Mouse (Mus musculus) frontal cortex, adult (tissue): ENCODE measurements around the gene Tef.

Source experiments
- ATAC-seq: cut with Nextera tagmentation; 2 replicates; pipeline ENCODE4 v1.9.2; 2017; ENCODE audit warnings: mild to moderate bottlenecking, moderate library complexity, mixed read lengths; ENCODE audit not compliant: low TSS enrichment

The Tef gene

GRCm38 (mm10) chr15:81828426-81829207, 26.4 kb downstream of the Tef start:
- ATAC-seq, result no peak

- ATAC-seq, result no peak
Observed at GRCm38 (mm10) chr15:81829208-81829580, 27.0 kb downstream of the Tef start.

- no peak for ATAC-seq
Observed at GRCm38 (mm10) chr15:81830530-81830929, 28.3 kb downstream of the Tef start.

- ATAC-seq, result peak; percentile 64
Observed at GRCm38 (mm10) chr15:81831136-81831825, 29.1 kb downstream of the Tef start.

- ATAC-seq, result no peak
Observed at GRCm38 (mm10) chr15:81832219-81832618, 30.0 kb downstream of the Tef start.

- no peak for ATAC-seq
Observed at GRCm38 (mm10) chr15:81833481-81833880, 31.3 kb downstream of the Tef start.

- ATAC-seq, result no peak
Observed at GRCm38 (mm10) chr15:81834171-81834841, 32.1 kb downstream of the Tef start.

- no peak for ATAC-seq
Observed at GRCm38 (mm10) chr15:81835007-81835880, 33.0 kb downstream of the Tef start.

GRCm38 (mm10) chr15:81836124-81836821, 34.1 kb downstream of the Tef start:
- ATAC-seq, result peak; percentile 85

GRCm38 (mm10) chr15:81836966-81837920, 35.0 kb downstream of the Tef start:
- no peak for ATAC-seq

GRCm38 (mm10) chr15:81838554-81839235, 36.5 kb downstream of the Tef start:
- ATAC-seq, result no peak

- 0 out of 2 replicates have a peak, but pooled peaks have one; percentile 14 for ATAC-seq
Observed at GRCm38 (mm10) chr15:81839634-81840033, 37.4 kb downstream of the Tef start.

- ATAC-seq, result no peak
Observed at GRCm38 (mm10) chr15:81840306-81840705, 38.1 kb downstream of the Tef start.

GRCm38 (mm10) chr15:81842275-81842674, 40.1 kb downstream of the Tef start:
- no peak for ATAC-seq

- no peak for ATAC-seq
Observed at GRCm38 (mm10) chr15:81845033-81845625, 42.9 kb downstream of the Tef start.

- ATAC-seq, result no peak
Observed at GRCm38 (mm10) chr15:81845724-81846123, 43.5 kb downstream of the Tef start.

GRCm38 (mm10) chr15:81846755-81847154, 44.5 kb downstream of the Tef start:
- ATAC-seq, result no peak

- no peak for ATAC-seq
Observed at GRCm38 (mm10) chr15:81847161-81847560, 44.9 kb downstream of the Tef start.

- no peak for ATAC-seq
Observed at GRCm38 (mm10) chr15:81847861-81848260, 45.6 kb downstream of the Tef start.
